Mouse (Mus musculus) CH12.LX (cell line): ENCODE data around the gene Olfr1532-ps1.

Experiments
- CHD1 ChIP-seq: IDR thresholded peaks from 2 replicates; pipeline ENCODE4 v1.6.1; 2012; ENCODE audit warnings: low read depth, low read length, improper control_type of control experiment, inconsistent platforms
- CTCF ChIP-seq, 2 experiments: IDR thresholded peaks in 1 of 2; conservative IDR thresholded peaks in 1 of 2; 2 replicates each; pipeline ENCODE4 v1.5.1; 2011 to 2012; ENCODE audit warnings: low read depth in 2 of 2, low read length in 2 of 2, improper control_type of control experiment in 1 of 2, inconsistent platforms in 1 of 2, mild to moderate bottlenecking in 1 of 2, moderate library complexity in 1 of 2
- MAFK ChIP-seq: IDR thresholded peaks from 2 replicates; pipeline ENCODE4 v1.6.1; 2011; ENCODE audit warnings: low read length, improper control_type of control experiment; ENCODE audit not compliant: insufficient replicate concordance
- MXI1 ChIP-seq: IDR thresholded peaks from 2 replicates; pipeline ENCODE4 v1.6.1; 2011; ENCODE audit warnings: mild to moderate bottlenecking, low read depth, low read length, improper control_type of control experiment
- NRF1 ChIP-seq: IDR thresholded peaks from 2 replicates; pipeline ENCODE4 v1.6.1; 2014; ENCODE audit warnings: low read depth, mild to moderate bottlenecking, inconsistent platforms, low read length, improper control_type of control experiment, moderate library complexity
- POLR2A ChIP-seq: IDR thresholded peaks from 2 replicates; pipeline ENCODE4 v1.6.1; 2011; ENCODE audit warnings: low read depth, mild to moderate bottlenecking, improper control_type of control experiment, low read length
- RCOR1 ChIP-seq: conservative IDR thresholded peaks from 2 replicates; pipeline ENCODE4 v1.6.1; 2012; ENCODE audit warnings: low read depth, mild to moderate bottlenecking, inconsistent platforms, low read length, improper control_type of control experiment
- UBTF ChIP-seq: IDR thresholded peaks from 2 replicates; pipeline ENCODE4 v1.6.1; 2012; ENCODE audit warnings: low read depth, mild to moderate bottlenecking, inconsistent platforms, low read length, improper control_type of control experiment, moderate library complexity
- USF1 ChIP-seq: IDR thresholded peaks from 2 replicates; pipeline ENCODE4 v1.6.1; 2014; ENCODE audit warnings: low read depth, mild to moderate bottlenecking, inconsistent platforms, low read length, improper control_type of control experiment
- ZC3H11A ChIP-seq: IDR thresholded peaks from 2 replicates; pipeline ENCODE4 v1.6.1; 2012; ENCODE audit warnings: low read depth, mild to moderate bottlenecking, inconsistent platforms, low read length, improper control_type of control experiment

DNA sequence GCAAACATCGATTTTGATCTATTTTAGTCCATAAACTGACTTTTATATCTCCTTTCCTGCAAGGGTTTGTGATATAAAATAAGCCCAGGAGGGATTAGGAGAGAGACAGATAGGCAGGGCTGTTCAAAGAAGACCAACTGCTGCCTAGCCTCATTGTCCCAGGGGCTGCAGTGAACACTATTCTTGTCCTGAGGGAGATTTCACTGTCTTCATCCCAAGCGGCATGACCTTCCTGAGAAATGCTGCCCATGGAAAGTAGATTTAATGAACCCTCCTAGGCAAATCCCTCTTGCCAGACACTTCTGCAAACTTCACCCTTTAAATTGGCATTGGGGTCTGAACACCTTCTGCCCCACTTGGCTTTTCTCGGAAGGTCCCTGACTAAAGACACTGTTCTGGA is 31.0 kb upstream of the Olfr1532-ps1 start, which contains the start of gene Olfr705:
- TF ChIP-seq CTCF (conservative IDR thresholded peaks at IDR 0.05 in 1 of 2, IDR thresholded peaks at IDR 0.05 in 1 of 2; ENCODE audit: low read depth in 2 of 2, low read length in 2 of 2) (no peak), NRF1 (no peak), CHD1 (no peak), USF1 (no peak), POLR2A (no peak), UBTF (no peak), MAFK (no peak), RCOR1 (no peak), ZC3H11A (no peak), MXI1 (no peak)
